Mouse (Mus musculus): ENCODE measurements at regions not wholly inside any gene's neighbourhood (a gene's known extent, or its start where the extent isn't known, plus 50 kb on each side); places are given as distances from the start of the nearest gene placed in this dataset.
A peak's percentile ranks its signal among the peaks of the same experiment; 100 is the strongest.

DNA sequence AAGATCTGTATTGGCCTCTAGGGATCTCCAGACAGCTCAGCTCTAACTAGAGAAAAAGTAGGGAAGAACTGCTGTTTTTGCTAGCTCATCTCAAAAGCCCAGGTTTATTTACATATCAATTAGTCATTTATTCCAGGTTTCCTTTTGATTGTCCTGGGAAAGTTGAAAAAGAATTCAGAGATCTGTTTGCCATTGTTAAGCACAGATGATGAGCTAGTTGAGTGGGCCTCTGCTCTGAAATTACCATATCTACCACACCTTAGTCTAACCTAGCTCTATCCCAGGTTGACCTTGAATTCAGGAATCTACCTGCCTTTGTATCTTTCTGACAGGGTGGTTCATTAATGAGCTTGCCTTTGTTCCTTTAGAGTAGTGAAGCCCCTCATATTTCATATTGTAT is 1110.6 kb upstream of the Cdh9 start:
- no peaks in the 10 kb centered on the region for H3K27me3 ChIP-seq (ENCODE audit: insufficient read depth, low read length)
- DNase-seq (ENCODE audit: low spot score) (no peak), ATAC-seq (ENCODE audit: low FRiP score) (no peak)
- H3K4me1 ChIP-seq (ENCODE audit: insufficient read depth, low read length): no peaks in the 10 kb centered on the region
- no peaks in the 10 kb centered on the region for H3K36me3 ChIP-seq (ENCODE audit: insufficient read depth, low read length)
- TF ChIP-seq CTCF (IDR thresholded peaks at IDR 0.05): no peak
- no peak overlapping the region for H3K9ac ChIP-seq (replicated peaks; ENCODE audit: low read length, poor library complexity, severe bottlenecking)
- H3K4me3 ChIP-seq (ENCODE audit: low read depth, low read length): no peak overlapping the region
- H3K9me3 ChIP-seq (ENCODE audit: low read length): no peaks in the 10 kb centered on the region
- no peak overlapping the region for H3K27ac ChIP-seq (ENCODE audit: low read depth, low read length)
- no peak overlapping the region for H3K4me2 ChIP-seq (ENCODE audit: low read depth, low read length, poor library complexity, severe bottlenecking)

DNA sequence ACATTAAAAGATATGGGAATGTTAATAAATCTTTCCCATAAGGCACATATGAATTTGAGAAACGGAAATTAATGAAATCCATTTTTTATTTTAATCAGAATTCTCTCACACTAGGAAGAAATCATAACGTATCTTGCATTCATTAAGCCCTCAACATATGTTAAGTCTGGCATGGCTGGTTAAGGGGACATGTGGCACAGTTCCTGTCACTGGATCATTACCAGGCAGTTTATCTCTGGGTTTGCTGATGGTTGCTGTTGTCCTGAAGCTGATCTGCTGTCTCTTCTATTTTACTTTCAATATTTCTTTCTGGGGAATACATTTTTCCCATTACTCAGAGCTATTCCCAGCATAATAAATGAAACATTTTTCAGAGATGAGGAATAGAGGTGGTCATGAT is 1099.3 kb upstream of the Cdh9 start:
- no peak overlapping the region for H3K4me3 ChIP-seq (ENCODE audit: low read depth, low read length)
- H3K27ac ChIP-seq (ENCODE audit: low read depth, low read length): no peak overlapping the region
- no peak for TF ChIP-seq CTCF (IDR thresholded peaks at IDR 0.05)
- no peaks in the 10 kb centered on the region for H3K36me3 ChIP-seq (ENCODE audit: insufficient read depth, low read length)
- H3K9me3 ChIP-seq (ENCODE audit: low read length): no peaks in the 10 kb centered on the region
- H3K4me2 ChIP-seq (ENCODE audit: low read depth, low read length, poor library complexity, severe bottlenecking): no peak overlapping the region
- no peak for ATAC-seq (ENCODE audit: low FRiP score)
- WGBS: 64% methylated on average over 2 of the region's 2 CpGs
- no peak overlapping the region for H3K9ac ChIP-seq (replicated peaks; ENCODE audit: low read length, poor library complexity, severe bottlenecking)
- peak; percentile 5 for DNase-seq (ENCODE audit: low spot score)
- H3K4me1 ChIP-seq (ENCODE audit: insufficient read depth, low read length): no peaks in the 10 kb centered on the region
- no peaks in the 10 kb centered on the region for H3K27me3 ChIP-seq (ENCODE audit: insufficient read depth, low read length)

DNA sequence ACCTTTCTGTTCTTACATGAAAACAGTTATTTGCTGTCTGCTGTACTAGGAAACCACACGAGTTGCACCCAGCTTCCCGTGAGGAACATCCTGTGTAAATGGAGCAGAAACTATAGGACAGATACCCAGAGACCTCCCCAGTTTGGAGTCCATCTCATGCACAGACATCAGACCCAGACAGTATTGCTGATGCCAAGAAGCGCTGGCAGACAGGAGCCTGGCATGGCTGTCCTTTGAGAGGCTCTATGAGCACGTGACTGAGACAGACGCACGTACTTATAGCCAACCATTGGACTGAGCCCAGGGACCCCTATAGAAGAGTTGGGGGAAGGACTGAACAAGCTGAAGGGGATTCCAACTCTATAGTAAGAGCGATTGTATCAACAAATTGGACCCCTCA is 1098.3 kb upstream of the Cdh9 start:
- no peaks in the 10 kb centered on the region for H3K4me1 ChIP-seq (ENCODE audit: insufficient read depth, low read length)
- WGBS: 92% methylated on average over 7 of the region's 7 CpGs
- DNase-seq (ENCODE audit: low spot score): no peak
- TF ChIP-seq CTCF (IDR thresholded peaks at IDR 0.05): no peak
- H3K27ac ChIP-seq (ENCODE audit: low read depth, low read length): no peak overlapping the region
- no peaks in the 10 kb centered on the region for H3K36me3 ChIP-seq (ENCODE audit: insufficient read depth, low read length)
- H3K4me2 ChIP-seq (ENCODE audit: low read depth, low read length, poor library complexity, severe bottlenecking): no peak overlapping the region
- H3K27me3 ChIP-seq (ENCODE audit: insufficient read depth, low read length): no peaks in the 10 kb centered on the region
- no peak for ATAC-seq (ENCODE audit: low FRiP score)
- H3K9me3 ChIP-seq (ENCODE audit: low read length): no peaks in the 10 kb centered on the region
- H3K9ac ChIP-seq (replicated peaks; ENCODE audit: low read length, poor library complexity, severe bottlenecking): no peak overlapping the region
- H3K4me3 ChIP-seq (ENCODE audit: low read depth, low read length): no peak overlapping the region

DNA sequence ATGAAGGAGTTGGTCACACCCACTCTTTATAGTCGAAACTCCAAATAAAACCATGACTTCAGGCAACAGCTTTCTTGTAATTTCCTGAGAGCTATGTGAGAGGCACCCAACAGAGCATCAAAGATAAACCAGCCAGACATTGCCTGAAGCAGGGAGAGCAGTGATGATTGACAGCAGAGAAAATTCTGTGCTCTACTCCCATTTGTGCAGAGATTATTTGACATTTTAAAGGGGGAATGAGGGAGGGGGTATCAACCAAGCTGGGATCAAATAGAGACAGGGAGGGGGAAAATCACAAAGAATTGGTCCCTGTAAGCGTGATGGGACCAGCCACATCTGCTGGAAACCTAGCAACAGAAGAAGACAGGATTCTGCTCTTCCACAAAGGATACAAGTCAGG is 1091.4 kb upstream of the Cdh9 start:
- ATAC-seq (ENCODE audit: low FRiP score): peak; percentile 78
- Histone ChIP-seq H3K36me3 (ENCODE audit: insufficient read depth, low read length) (no peaks in the 10 kb centered on the region), H3K27ac (ENCODE audit: low read depth, low read length) (no peak overlapping the region), H3K4me2 (ENCODE audit: low read depth, low read length, poor library complexity, severe bottlenecking) (no peak overlapping the region), H3K4me3 (ENCODE audit: low read depth, low read length) (no peak overlapping the region), H3K27me3 (ENCODE audit: insufficient read depth, low read length) (no peaks in the 10 kb centered on the region), H3K9ac (replicated peaks; ENCODE audit: low read length, poor library complexity, severe bottlenecking) (no peak overlapping the region), H3K9me3 (ENCODE audit: low read length) (no peaks in the 10 kb centered on the region), H3K4me1 (ENCODE audit: insufficient read depth, low read length) (no peaks in the 10 kb centered on the region)
- no peak for DNase-seq (ENCODE audit: low spot score)
- TF ChIP-seq CTCF (IDR thresholded peaks at IDR 0.05): no peak
- WGBS: 30% methylated on average over 2 of the region's 2 CpGs

DNA sequence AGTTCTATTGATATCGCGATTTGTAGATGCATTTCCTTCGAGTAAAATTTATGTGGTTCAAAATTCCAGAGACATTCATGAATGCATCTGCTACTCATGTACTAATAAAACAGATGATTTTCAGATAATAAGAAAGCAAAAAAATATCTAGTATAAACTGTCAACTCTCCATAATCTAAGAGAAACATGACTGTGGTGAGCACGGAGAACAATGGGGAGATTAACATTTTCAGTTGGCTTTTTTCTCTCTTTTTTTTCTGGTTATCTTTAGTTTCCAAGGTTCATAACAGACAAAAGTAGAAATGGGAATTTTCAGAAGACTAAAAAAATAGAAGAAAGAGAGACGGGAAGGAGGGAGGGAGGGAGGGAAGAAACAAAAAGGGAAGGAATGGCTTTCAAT is 1079.8 kb upstream of the Cdh9 start:
- no peaks in the 10 kb centered on the region for H3K9me3 ChIP-seq (ENCODE audit: low read length)
- TF ChIP-seq CTCF (IDR thresholded peaks at IDR 0.05): no peak
- no peak overlapping the region for H3K9ac ChIP-seq (replicated peaks; ENCODE audit: low read length, poor library complexity, severe bottlenecking)
- ATAC-seq (ENCODE audit: low FRiP score) (no peak), DNase-seq (ENCODE audit: low spot score) (no peak)
- no peaks in the 10 kb centered on the region for H3K36me3 ChIP-seq (ENCODE audit: insufficient read depth, low read length)
- H3K4me3 ChIP-seq (ENCODE audit: low read depth, low read length): no peak overlapping the region
- no peak overlapping the region for H3K4me2 ChIP-seq (ENCODE audit: low read depth, low read length, poor library complexity, severe bottlenecking)
- H3K4me1 ChIP-seq (ENCODE audit: insufficient read depth, low read length): no peaks in the 10 kb centered on the region
- no peak overlapping the region for H3K27ac ChIP-seq (ENCODE audit: low read depth, low read length)
- no peaks in the 10 kb centered on the region for H3K27me3 ChIP-seq (ENCODE audit: insufficient read depth, low read length)
- WGBS: 80% methylated on average over 5 of the region's 5 CpGs

DNA sequence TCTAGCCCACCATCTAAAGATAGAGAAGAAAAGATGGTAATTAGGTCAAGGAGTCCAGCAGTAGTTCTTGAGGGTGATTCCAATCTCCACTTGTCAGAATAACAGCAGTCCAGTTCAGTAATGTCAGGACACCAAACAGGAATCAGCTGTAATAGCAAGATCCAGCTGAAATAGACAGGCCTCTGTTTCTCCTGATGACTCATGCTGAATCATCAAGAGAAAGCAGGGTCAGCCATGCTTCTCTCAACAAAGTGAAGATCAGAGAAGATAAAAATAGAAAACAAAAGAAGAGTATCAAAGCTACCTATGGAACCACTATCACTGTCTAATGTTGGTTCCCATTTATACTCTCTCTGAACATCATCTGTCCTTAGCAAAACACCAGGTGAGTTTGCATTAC is 1061.8 kb upstream of the Cdh9 start:
- ATAC-seq (ENCODE audit: low FRiP score) (no peak), DNase-seq (ENCODE audit: low spot score) (no peak)
- TF ChIP-seq CTCF (IDR thresholded peaks at IDR 0.05): no peak
- Histone ChIP-seq H3K4me1 (ENCODE audit: insufficient read depth, low read length) (no peaks in the 10 kb centered on the region), H3K9me3 (ENCODE audit: low read length) (no peaks in the 10 kb centered on the region), H3K4me2 (ENCODE audit: low read depth, low read length, poor library complexity, severe bottlenecking) (no peak overlapping the region), H3K27me3 (ENCODE audit: insufficient read depth, low read length) (no peaks in the 10 kb centered on the region), H3K9ac (replicated peaks; ENCODE audit: low read length, poor library complexity, severe bottlenecking) (no peak overlapping the region), H3K4me3 (ENCODE audit: low read depth, low read length) (no peak overlapping the region), H3K36me3 (ENCODE audit: insufficient read depth, low read length) (no peaks in the 10 kb centered on the region), H3K27ac (ENCODE audit: low read depth, low read length) (no peak overlapping the region)

DNA sequence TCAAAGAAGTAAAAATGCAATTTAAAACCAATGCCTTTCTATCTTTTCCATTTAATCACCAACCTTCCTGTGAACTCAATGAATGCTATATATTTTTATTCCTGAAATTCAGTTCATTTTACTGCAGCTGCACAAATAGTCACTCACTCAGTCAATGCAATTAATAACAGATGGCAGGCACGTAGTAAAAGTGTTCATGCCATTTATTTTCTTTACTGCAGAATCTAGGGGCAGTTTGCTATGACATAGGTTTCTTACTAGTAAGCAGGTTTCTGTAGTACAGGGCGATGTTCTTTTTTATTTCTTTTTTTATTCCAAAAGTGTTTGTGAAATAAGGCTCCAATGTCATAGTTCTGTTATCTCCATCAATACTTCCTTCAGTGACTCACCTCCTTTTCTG is 1035.8 kb upstream of the Cdh9 start:
- no peak for TF ChIP-seq CTCF (IDR thresholded peaks at IDR 0.05)
- DNase-seq (ENCODE audit: low spot score) (no peak), ATAC-seq (ENCODE audit: low FRiP score) (no peak)
- H3K9ac ChIP-seq (replicated peaks; ENCODE audit: low read length, poor library complexity, severe bottlenecking): no peak overlapping the region
- WGBS: 81% methylated on average over 2 of the region's 2 CpGs
- no peaks in the 10 kb centered on the region for H3K27me3 ChIP-seq (ENCODE audit: insufficient read depth, low read length)
- no peaks in the 10 kb centered on the region for H3K4me1 ChIP-seq (ENCODE audit: insufficient read depth, low read length)
- no peak overlapping the region for H3K27ac ChIP-seq (ENCODE audit: low read depth, low read length)
- H3K36me3 ChIP-seq (ENCODE audit: insufficient read depth, low read length): no peaks in the 10 kb centered on the region
- no peak overlapping the region for H3K4me3 ChIP-seq (ENCODE audit: low read depth, low read length)
- H3K4me2 ChIP-seq (ENCODE audit: low read depth, low read length, poor library complexity, severe bottlenecking): no peak overlapping the region
- no peaks in the 10 kb centered on the region for H3K9me3 ChIP-seq (ENCODE audit: low read length)

Data from midbrain, postnatal 0 days (tissue).